Mouse (Mus musculus): ENCODE data around the gene Nell2.

- no peak for TF ChIP-seq CTCF (IDR thresholded peaks at IDR 0.05; ENCODE audit: low read depth)
- no peak for TF ChIP-seq EP300 (IDR thresholded peaks at IDR 0.05; ENCODE audit: low read depth)
Measured at GRCm38 (mm10) chr15:95055081-95055650, 473.2 kb downstream of the Nell2 start.

Data from liver, postnatal 0 days (tissue).